Mouse (Mus musculus) erythroblast, embryonic 14.5 days (primary cell): ENCODE data around the gene Chil3.

Source experiments
- GATA1 ChIP-seq: IDR thresholded peaks from 2 replicates; pipeline ENCODE4 v1.6.1; 2012; ENCODE audit warnings: low read length, inconsistent platforms, mixed read lengths
- TAL1 ChIP-seq: IDR thresholded peaks from 3 replicates; pipeline ENCODE4 v1.6.1; 2012; ENCODE audit warnings: low read length, inconsistent platforms, mixed read lengths

DNA sequence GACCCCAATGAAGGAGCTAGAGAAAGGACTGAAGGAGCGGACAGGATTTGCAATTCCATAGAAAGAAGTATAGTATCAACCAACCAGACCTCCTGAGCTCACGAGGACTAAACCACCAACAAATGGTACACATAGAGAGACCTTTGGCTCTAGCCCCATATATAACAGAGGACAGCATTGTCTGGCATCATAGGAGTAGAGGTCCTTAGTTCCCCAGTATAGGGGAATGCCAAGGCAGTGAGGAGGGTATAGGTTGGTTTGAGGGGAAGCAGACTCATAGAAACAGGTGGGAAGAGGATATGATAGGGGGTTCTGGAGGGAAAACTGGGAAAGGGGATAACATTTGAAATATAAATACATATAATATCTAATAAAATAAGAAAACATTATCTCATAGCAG lies 13.0 kb downstream of the Chil3 start:
- no peak for TF ChIP-seq TAL1
- TF ChIP-seq GATA1: no peak
